Mouse (Mus musculus) right cerebral cortex, postnatal 10 days (tissue): ENCODE results near the gene Tspan18.

ENCODE experiments used
- DNase-seq, 2 experiments: peaks; one replicate each; pipeline ENCODE4 v3.0.0; 2021; ENCODE audit warnings: low spot score in 2 of 2

Gene Tspan18

GRCm38 (mm10) chr2:93291186-93291926, 42.9 kb downstream of the Tspan18 start:
- no peak for DNase-seq

GRCm38 (mm10) chr2:93290345-93291118, 43.8 kb downstream of the Tspan18 start:
- DNase-seq: no peak

- DNase-seq: no peak
These were observed 45.1 kb downstream of the Tspan18 start for GRCm38 (mm10) chr2:93289161-93289560.

DNA sequence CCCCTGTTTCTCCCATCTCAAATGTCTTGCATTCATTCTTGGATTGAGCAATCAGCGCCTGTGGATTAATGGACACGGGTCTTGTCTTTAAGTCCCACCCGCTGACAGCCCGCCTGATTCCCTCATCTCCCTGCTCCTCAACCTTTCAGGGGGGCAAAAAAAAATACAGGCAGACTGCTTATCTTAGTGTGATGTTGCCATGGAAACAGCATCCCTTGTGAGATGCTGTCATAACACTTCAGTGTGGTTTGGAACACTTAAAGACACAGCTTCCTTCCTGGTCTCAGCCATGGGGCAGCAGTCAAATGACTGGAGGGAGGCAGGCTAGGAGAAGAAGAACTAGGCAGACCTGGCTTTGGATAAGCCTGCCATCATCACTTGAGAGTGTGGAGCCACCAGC, 47.0 kb downstream of the Tspan18 start:
- peak in 1 of 2 experiments; percentile 63 for DNase-seq

DNA sequence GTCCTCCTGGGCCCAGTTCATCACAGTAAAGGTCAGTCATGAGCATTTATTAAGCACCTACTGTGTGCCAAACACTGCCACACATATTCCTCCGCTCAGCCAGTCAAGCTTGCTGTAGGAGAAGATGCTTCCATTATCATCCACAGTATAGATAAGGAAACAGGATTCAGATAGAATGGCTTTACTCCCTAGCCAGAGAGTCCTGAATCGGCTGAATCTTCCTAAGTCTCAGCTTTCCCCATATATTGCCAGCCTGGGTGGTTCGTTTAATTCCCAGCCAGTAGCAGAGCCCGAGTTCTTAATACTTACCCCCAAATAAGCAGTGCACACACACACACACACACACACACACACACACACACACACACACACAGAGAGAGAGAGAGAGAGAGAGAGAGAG, 47.6 kb downstream of the Tspan18 start:
- DNase-seq: no peak

- DNase-seq: no peak
These were observed 48.0 kb downstream of the Tspan18 start for GRCm38 (mm10) chr2:93286321-93286720.

DNA sequence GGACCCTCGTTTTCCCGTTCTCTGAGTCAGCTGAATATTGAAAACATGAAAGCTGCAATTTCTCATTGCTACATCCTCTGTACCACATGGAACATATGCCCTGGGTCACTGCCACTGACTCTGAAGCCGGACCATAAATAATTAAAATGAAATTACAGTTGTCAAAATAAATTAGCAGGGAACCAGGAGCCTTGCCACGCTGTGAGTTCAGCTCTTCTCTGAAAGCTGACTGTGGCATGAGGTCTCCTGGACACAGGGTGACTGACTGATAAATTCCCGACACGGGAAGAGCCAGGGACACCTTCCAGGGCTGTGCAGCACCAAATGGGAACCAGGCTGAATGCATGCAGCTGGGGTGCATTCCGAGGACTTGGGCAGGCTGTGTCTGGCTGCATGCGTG, 48.5 kb downstream of the Tspan18 start:
- no peak for DNase-seq

- no peak for DNase-seq
These were observed 49.7 kb downstream of the Tspan18 start for GRCm38 (mm10) chr2:93284625-93285024.

DNA sequence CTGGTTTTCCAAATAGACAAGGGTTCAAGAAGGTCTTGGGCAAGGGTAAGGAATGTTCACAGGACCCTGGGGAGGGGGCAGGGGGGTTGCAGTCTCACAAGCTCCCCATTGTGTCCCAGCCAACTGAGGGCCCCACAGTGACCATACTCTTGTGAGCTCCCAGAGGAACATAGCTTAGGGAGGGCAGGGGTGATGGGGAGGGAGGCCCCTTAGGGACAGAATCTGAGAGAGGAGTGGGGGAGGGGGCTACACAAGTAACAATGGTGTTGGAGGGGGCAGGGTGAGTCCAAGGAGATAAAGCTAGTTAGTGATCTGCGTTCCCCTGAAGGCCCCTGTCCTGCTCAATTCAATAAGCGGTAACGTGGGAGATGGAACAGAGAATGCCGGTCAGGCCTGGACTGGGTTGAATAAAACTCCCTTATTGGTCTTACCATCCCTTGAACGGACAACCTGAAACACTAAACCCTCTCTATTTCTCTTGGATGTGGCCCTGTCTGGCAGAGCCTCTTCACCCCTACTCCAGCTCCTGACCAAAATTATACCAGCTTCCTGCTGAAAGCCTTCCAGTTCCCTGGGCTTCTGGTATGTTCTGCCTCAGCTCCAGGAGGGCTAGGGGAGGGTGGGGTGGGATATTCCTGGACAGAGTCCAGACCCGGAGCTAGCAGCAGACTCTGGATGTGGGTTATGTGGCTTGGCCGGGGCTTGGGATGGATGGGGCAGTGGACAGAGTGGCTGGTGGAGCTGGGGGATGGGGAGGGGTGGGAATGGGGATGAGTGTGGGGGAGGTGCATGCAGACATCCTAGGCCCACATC, 50.6 kb downstream of the Tspan18 start:
- no peak for DNase-seq

- DNase-seq: no peak
These were observed 51.7 kb downstream of the Tspan18 start for GRCm38 (mm10) chr2:93282636-93283035.

DNA sequence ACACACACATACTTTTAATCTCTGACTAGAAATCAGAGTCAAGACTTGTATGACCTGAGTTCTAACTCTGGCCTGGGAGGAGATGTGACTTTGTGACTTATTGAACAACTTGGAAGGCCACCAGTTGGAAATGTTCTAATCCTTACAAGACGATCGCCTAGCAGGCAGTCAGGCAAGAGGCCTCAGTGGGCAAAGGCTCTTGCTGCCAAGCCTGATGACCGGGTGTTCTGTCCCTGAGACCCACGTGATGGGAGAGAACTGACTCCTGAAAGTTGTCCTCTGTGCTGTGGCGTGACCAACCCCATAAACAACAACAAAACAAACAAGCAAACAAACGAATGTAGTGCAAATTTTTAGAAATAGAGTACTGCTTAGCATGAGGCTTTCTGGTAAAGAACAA, 52.8 kb downstream of the Tspan18 start:
- DNase-seq: no peak

GRCm38 (mm10) chr2:93280117-93280620, 54.1 kb downstream of the Tspan18 start:
- no peak for DNase-seq

- DNase-seq: no peak
These were observed 55.9 kb downstream of the Tspan18 start for GRCm38 (mm10) chr2:93278181-93278975.

GRCm38 (mm10) chr2:93277486-93277885, 56.8 kb downstream of the Tspan18 start:
- no peak for DNase-seq

DNA sequence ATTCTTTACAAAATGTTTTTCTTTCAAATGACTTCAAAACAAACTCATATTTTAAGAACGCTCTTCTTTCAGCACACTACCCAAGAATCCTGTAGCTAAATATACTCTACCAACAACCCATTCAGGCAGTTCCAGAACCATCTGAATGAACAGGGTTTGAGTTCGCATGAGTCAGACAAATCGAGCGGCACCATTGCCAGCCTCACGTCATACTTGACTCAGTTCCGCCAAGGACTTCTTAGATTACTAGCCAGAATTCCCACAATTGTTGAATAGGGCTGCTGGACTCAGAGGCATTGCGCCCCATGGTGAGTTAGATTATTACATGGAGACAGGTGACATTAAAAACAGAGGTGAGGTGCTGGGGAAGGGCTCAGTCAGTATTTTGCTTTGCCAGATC, 58.3 kb downstream of the Tspan18 start:
- peak in 1 of 2 experiments; percentile 57 for DNase-seq

DNA sequence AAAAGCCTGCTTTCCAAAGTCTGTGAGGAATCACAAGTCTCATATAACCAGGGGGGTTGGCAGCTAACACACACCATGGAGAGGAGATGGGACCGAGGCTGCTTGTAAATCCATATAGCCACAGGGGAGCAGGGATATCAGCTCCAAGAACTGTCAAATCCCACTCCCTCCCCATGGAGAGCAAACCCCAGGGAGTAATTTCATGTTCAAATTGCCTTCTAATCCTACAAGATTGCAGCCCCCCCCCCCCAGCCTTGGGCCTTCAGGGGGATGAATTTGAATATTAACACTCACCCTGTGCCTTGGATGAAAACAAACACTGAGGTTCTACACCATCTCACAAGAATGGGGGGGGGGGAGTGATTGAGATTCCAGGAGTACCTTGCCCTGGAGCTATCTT, 60.4 kb downstream of the Tspan18 start:
- DNase-seq: no peak

- no peak for DNase-seq
These were observed 64.2 kb downstream of the Tspan18 start for GRCm38 (mm10) chr2:93270083-93270482.

GRCm38 (mm10) chr2:93269611-93270010, 64.7 kb downstream of the Tspan18 start:
- no peak for DNase-seq

DNA sequence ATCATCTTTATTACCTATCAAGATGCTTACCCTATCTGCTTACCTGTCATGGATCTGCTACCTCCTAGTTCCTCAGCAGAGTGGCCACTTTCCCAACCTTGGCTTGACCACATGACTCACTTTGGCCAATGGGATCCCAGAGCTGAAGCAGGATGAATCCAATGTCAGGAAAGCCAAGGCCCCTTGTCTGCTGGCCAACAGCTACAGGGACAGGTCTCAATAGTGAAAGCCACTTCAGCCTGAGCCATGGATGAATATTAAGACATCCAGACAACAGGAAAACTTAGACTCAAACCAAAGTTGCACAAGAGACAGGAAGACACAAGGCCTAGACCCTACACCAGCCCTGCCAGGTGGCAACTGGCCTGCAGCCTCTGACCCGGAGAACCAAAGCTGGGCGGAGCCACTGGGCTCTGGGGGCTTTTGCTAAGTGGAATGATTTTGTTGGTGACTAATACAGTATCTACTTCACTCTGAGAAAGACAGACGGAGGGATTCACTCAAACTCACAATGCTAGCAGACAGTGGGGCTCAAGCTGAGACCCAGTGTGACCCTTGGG, 65.5 kb downstream of the Tspan18 start:
- DNase-seq: no peak

DNA sequence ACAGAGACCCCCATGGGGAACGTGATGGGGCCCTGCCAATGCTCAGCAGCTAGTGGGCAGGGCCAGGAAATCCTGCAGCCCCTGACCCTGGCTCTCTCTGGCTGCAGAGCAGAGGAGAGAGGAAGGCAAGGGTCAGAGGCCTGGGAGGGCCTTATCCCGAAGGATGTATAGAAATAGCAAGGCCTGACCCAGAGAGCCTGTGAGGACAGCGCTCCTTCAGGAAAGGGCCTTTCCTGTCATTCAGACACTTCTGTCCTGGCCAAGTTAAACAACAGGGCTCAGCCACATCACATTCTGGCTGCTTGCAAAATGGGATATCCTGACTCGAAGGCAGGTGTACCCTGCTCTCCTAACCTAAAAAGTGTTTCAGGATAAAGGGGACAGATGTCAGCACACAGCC, 66.5 kb downstream of the Tspan18 start:
- DNase-seq: no peak

GRCm38 (mm10) chr2:93266565-93267169, 67.6 kb downstream of the Tspan18 start:
- no peak for DNase-seq
